Mouse (Mus musculus) erythroblast, embryonic 14.5 days (primary cell): ENCODE data around the gene Ak9.
"Not testable (repeated sequence)": the region's sequence is repeated elsewhere in the genome, so short reads cannot be mapped to it uniquely, and the experiment has no call there.

Experiments used
- GATA1 ChIP-seq: IDR thresholded peaks from 2 replicates; pipeline ENCODE4 v1.6.1; 2012; ENCODE audit warnings: low read length, inconsistent platforms, mixed read lengths
- TAL1 ChIP-seq: IDR thresholded peaks from 3 replicates; pipeline ENCODE4 v1.6.1; 2012; ENCODE audit warnings: low read length, inconsistent platforms, mixed read lengths

GRCm38 (mm10) chr10:41410821-41411220 is 107.0 kb downstream of the Ak9 start:
- TF ChIP-seq GATA1, TAL1: not testable (repeated sequence)
